Mouse (Mus musculus) urinary bladder, postnatal 36 days (tissue): ENCODE measurements around the gene Fam71e1.

ENCODE experiments used
- DNase-seq, 2 experiments: peaks; one replicate each; pipeline ENCODE4 v3.0.0; 2022; ENCODE audit warnings: low spot score in 2 of 2, mixed read lengths in 1 of 2

Gene Fam71e1

GRCm38 (mm10) chr7:44470696-44471612 is 25.4 kb upstream of the Fam71e1 start:
- DNase-seq = no peak

- no peak for DNase-seq
Measured at GRCm38 (mm10) chr7:44471880-44472557, 24.4 kb upstream of the Fam71e1 start.

GRCm38 (mm10) chr7:44472558-44472885 is 23.9 kb upstream of the Fam71e1 start:
- DNase-seq = no peak

- DNase-seq = no peak
Measured at GRCm38 (mm10) chr7:44472961-44473646, 23.3 kb upstream of the Fam71e1 start.

GRCm38 (mm10) chr7:44474419-44474818 is 22.0 kb upstream of the Fam71e1 start:
- no peak for DNase-seq

- no peak for DNase-seq
Measured at GRCm38 (mm10) chr7:44475046-44475614, 21.3 kb upstream of the Fam71e1 start.

- DNase-seq = no peak
Measured at GRCm38 (mm10) chr7:44482836-44483435, 13.4 kb upstream of the Fam71e1 start.

- DNase-seq = no peak
Measured at GRCm38 (mm10) chr7:44484109-44484508, 12.3 kb upstream of the Fam71e1 start.

GRCm38 (mm10) chr7:44484841-44485571 is 11.4 kb upstream of the Fam71e1 start:
- DNase-seq = peak; percentile 58 to 64

- no peak for DNase-seq
Measured at GRCm38 (mm10) chr7:44485572-44486195, 10.7 kb upstream of the Fam71e1 start.

GRCm38 (mm10) chr7:44486927-44487575 is 9.3 kb upstream of the Fam71e1 start:
- no peak for DNase-seq

GRCm38 (mm10) chr7:44487936-44488335 is 8.4 kb upstream of the Fam71e1 start:
- DNase-seq = no peak

- DNase-seq = no peak
Measured at GRCm38 (mm10) chr7:44488545-44488944, 7.8 kb upstream of the Fam71e1 start.

GRCm38 (mm10) chr7:44490281-44490680 is 6.1 kb upstream of the Fam71e1 start:
- DNase-seq = no peak

GRCm38 (mm10) chr7:44491391-44491790 is 5.0 kb upstream of the Fam71e1 start:
- DNase-seq = no peak

GRCm38 (mm10) chr7:44492166-44492826 is 4.1 kb upstream of the Fam71e1 start:
- no peak for DNase-seq

GRCm38 (mm10) chr7:44494681-44495080 is 1.7 kb upstream of the Fam71e1 start:
- DNase-seq = no peak

- DNase-seq = no peak
Measured at GRCm38 (mm10) chr7:44495086-44495485, 1.3 kb upstream of the Fam71e1 start.

- DNase-seq = no peak
Measured at GRCm38 (mm10) chr7:44496771-44497109, 359 bp downstream of the Fam71e1 start.
